Mouse (Mus musculus) embryonic facial prominence, embryonic 11.5 days (tissue): Measurements from ENCODE around the gene Smco2. TPM values are rescaled to one million over a fixed set of nuclear protein-coding genes. Genes with fewer than 3 reads are reported as not detected.

ENCODE experiments used
- ATAC-seq: fragments of 200-750 bp; cut with Nextera tagmentation; replicated peaks from 2 replicates; pipeline ENCODE4 v1.8.0; 2017; ENCODE audit warnings: low read depth; ENCODE audit not compliant: insufficient number of reproducible peaks, low FRiP score, low TSS enrichment
- DNase-seq: peaks from one replicate; pipeline ENCODE4 v3.0.0-alpha.2; 2015; ENCODE audit warnings: low spot score
- H3K27ac ChIP-seq: fragments of 300-500 bp; sonication (generic); replicated peaks from 2 replicates; pipeline ENCODE4 v1.5.1; 2014; ENCODE audit warnings: mild to moderate bottlenecking, low read depth, low read length, control low read depth
- H3K27me3 ChIP-seq: fragments of 300-500 bp; sonication (generic); 2 replicates; pipeline ENCODE4 v1.6.1; 2014; ENCODE audit warnings: mild to moderate bottlenecking, low read length, moderate library complexity, mixed read lengths; ENCODE audit not compliant: control insufficient read depth, insufficient read depth
- H3K36me3 ChIP-seq: fragments of 300-500 bp; sonication (generic); replicated peaks from 2 replicates; pipeline ENCODE4 v1.6.1; 2014; ENCODE audit warnings: low read depth, mild to moderate bottlenecking, low read length, moderate library complexity, mixed read lengths; ENCODE audit not compliant: control insufficient read depth, insufficient read depth
- H3K4me1 ChIP-seq: fragments of 300-500 bp; sonication (generic); 2 replicates; pipeline ENCODE4 v1.6.1; 2014; ENCODE audit warnings: low read length, mixed read lengths; ENCODE audit not compliant: control insufficient read depth, insufficient read depth
- H3K4me2 ChIP-seq: fragments of 300-500 bp; sonication (generic); 2 replicates; pipeline ENCODE4 v1.6.1; 2014; ENCODE audit warnings: low read depth, mild to moderate bottlenecking, control low read depth, low read length, moderate library complexity
- H3K4me3 ChIP-seq: fragments of 300-500 bp; sonication (generic); 2 replicates; pipeline ENCODE4 v1.5.1; 2014; ENCODE audit warnings: low read depth, low read length, control low read depth
- H3K9ac ChIP-seq: fragments of 300-500 bp; sonication (generic); replicated peaks from 2 replicates; pipeline ENCODE4 v1.6.1; 2014; ENCODE audit warnings: mild to moderate bottlenecking, control low read depth, low read length
- H3K9me3 ChIP-seq: fragments of 300-500 bp; sonication (generic); replicated peaks from 2 replicates; pipeline ENCODE4 v1.6.1; 2016; ENCODE audit warnings: mild to moderate bottlenecking, low read length, inconsistent platforms, mixed read lengths; ENCODE audit not compliant: control insufficient read depth
- WGBS: fragments of 180-500 bp; shearing (Covaris S2); extraction: QIAGEN DNeasy Blood & Tissue Kit; methylation state at CpG from one replicate; pipeline ENCODE4 v1.1.7; 2014; 5-methylcytosine and 5-hydroxymethylcytosine counted together
- polyA plus RNA-seq: library from polyadenylated mRNA; unstranded; fragments of >200 nt; fragmentation: Nextera tagmentation; extraction: Ambion mirVana; gene quantifications from 2 replicates; pipeline ENCODE4 v1.2.1, GENCODE M21; 2014

Smco2 gene
- polyA plus RNA-seq, 1 experiment from 2014 or later = not detected

DNA sequence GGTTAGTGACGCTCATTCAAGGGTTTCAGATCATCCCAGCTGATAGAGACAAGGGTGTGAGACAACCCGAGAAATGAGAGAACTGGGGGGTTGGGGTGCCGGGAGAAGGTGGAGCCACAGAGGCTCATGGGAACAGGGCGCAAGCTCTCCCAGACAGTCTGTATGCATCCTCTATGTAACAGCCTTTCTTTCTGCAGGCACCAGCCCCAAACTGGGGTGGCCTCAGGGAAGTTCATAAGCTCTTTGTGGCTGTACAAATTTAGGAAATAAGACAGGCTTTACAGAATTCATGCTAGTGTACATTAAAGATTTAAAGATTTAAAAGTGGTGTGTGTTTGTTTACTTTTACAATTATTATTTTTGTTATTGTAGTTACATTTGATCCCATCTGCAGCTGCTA is 30.4 kb downstream of the Smco2 start:
- no peak overlapping the region for H3K4me2 ChIP-seq
- no peaks in the 10 kb centered on the region for H3K9me3 ChIP-seq
- no peak for DNase-seq

DNA sequence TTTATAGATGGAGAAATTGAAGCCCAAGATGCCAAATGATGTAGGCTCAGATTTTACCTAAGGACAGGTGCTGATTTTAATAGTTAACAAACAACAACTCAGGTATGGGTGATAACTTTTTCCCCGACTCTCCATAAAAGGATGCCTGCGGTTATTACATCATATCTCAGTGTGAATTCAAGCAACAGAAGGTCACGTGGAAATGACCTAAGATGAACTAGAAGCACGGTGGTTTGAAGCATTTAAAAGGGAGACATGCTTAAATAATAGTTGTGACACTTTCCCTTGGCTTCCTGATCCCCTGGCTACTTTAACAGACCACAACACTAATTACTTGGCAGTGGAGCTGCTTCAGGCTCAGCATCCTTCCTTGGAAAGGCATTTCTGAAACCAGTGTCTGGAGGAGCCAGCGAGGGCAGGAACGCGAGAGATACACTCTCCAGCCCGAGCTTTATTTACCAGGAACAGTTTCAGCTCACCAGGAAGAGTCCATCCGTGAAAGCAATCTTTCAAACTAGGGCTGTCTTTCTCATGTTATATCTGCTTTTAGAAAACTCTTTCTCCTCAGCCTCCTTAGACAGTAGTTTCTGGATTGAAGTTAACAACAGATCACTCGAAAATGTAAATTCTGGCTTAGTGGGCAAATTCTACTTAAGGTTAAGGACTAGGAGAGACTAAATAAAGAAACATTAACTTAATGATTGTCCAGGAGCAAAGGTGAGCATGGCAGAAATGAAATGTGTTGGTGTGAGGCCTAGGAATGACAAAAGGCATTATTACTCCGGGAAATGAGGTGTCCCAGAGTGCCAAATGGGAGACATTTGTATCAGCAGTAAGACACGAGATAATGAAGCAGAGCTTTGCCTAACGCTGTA is 32.2 kb downstream of the Smco2 start:
- Histone ChIP-seq H3K4me1 (no peaks in the 10 kb centered on the region), H3K4me3 (no peak overlapping the region), H3K27ac (no peak overlapping the region), H3K4me2 (no peak overlapping the region), H3K36me3 (no peaks in the 10 kb centered on the region), H3K27me3 (no peaks in the 10 kb centered on the region), H3K9me3 (no peaks in the 10 kb centered on the region), H3K9ac (no peak overlapping the region)
- DNase-seq = no peak
- WGBS = 66% methylated on average over 13 of the region's 13 CpGs
- no peak for ATAC-seq

More for the DNA sequence above, 30.4 kb downstream of the Smco2 start:
- 79% methylated on average over 4 of the region's 4 CpGs for WGBS
- Histone ChIP-seq H3K27ac (no peak overlapping the region), H3K9ac (no peak overlapping the region), H3K36me3 (no peaks in the 10 kb centered on the region), H3K4me1 (no peaks in the 10 kb centered on the region), H3K4me3 (no peak overlapping the region), H3K27me3 (no peaks in the 10 kb centered on the region)
- ATAC-seq = no peak

DNA sequence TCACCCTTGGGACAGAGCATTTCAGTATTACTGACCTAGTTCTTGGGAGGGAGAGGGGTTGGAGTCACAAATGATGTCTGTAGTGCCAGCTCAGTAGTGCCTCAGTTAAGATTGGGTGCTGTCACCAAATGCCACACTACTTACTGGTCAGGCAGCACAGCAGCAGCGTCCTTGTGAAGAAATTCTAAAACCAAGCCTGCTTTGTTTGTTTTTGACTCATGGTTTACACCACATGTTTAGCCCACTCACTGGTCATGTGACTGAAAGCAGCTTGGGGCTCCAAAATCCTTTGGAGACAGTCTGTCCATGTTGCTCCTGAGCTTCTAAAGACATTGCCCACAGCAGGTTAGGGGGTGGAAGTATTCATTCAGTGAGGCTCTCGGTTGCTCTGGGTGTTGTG is 33.5 kb downstream of the Smco2 start:
- Histone ChIP-seq H3K4me3 (no peak overlapping the region), H3K27ac (no peak overlapping the region), H3K27me3 (no peaks in the 10 kb centered on the region), H3K4me1 (no peaks in the 10 kb centered on the region), H3K9ac (no peak overlapping the region), H3K9me3 (no peaks in the 10 kb centered on the region), H3K36me3 (no peaks in the 10 kb centered on the region), H3K4me2 (no peak overlapping the region)
- DNase-seq (no peak), ATAC-seq (no peak)
- 69% methylated on average over 2 of the region's 2 CpGs for WGBS

DNA sequence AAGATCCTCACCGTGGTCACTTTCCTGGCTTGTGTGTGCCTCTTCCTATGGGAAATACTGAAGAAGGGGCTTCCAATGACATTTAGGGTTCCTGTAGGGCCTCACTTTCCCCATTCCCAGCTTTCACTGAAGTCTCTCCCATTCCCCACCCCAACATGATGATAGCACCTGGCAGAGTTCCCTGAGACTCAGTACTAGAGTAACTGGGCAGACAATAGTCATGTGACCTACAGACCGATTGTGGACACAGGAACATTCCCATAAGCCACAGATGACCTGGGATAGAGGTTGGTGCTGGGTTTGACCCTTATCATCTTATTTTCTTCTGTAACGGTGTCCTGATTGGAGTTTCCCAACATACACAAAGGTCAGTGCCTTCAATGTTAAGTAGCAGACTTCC is 34.3 kb downstream of the Smco2 start:
- Histone ChIP-seq H3K27me3 (no peaks in the 10 kb centered on the region), H3K27ac (no peak overlapping the region), H3K4me2 (no peak overlapping the region), H3K9me3 (no peaks in the 10 kb centered on the region), H3K4me1 (no peaks in the 10 kb centered on the region), H3K36me3 (no peaks in the 10 kb centered on the region), H3K9ac (no peak overlapping the region), H3K4me3 (no peak overlapping the region)
- DNase-seq (no peak), ATAC-seq (no peak)
- 81% methylated on average over 3 of the region's 3 CpGs for WGBS

DNA sequence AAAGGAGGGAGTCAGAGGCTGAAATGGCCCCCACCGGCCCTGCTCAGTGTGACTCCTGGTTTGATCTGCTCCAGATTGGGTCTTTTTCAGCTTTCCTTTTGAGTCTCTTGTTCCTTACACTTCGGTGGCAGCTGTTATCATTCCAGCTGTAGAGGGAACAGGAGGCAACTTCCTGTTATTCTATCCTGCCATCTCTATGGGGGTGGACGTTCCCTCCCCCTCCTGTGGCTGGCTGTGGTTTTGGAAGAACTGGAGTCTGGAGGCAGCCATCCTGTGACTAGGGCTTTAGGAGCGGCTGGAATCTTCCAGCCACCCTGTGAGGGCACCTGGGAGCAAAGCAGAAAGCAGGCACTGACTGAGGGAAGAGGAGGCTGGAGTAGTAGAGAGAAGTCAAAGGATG is 34.9 kb downstream of the Smco2 start:
- Histone ChIP-seq H3K9me3 (no peaks in the 10 kb centered on the region), H3K4me3 (no peak overlapping the region), H3K36me3 (no peaks in the 10 kb centered on the region), H3K9ac (no peak overlapping the region), H3K4me1 (peaks cover 3% of the 10 kb centered on the region; the same call in 1 of the 2 replicates), H3K27me3 (no peaks in the 10 kb centered on the region), H3K27ac (no peak overlapping the region), H3K4me2 (no peak overlapping the region)
- ATAC-seq (no peak), DNase-seq (peak; percentile 26)
- 22% methylated on average over 4 of the region's 4 CpGs for WGBS

DNA sequence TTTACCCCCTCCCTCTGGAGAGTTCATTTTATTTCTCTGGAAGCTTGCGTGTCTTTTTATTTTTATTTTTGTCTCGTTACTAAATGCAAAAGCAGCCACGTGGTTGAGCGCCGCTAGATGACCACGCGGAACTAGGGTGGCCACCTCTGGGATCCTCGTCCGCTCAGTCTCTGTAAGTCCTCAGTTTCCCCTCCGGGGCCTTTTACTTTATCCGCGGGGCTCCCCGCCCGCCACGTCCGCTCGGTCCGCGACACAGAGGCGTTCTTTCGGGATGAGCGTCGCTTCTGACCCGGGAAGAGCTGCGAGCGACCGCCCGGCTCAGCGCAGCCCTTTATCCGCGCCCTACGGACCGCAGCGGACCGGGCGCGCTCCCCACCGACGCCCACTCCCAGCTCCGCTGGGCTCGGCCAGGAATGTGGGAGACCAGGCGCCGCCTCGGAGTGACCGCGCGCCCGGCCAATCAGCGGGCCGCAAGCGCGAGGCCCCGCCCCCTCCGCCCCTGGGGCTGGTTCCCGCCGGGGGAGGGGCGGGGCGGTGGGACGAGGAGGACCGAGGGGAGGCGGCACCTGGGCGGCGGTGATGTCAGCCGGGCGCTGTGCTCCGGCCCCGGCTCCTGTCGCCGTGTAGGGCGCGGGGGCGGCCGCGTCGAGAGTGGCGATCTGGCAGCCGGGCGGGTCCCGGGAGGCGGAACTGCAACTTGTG is 38.2 kb downstream of the Smco2 start, which contains the start of gene Ppfibp1:
TSS of gene Ppfibp1 (plus strand) at position 530 of the 702 bp plus-strand sequence.
- peak within 1 kb of the TSS; percentile 68 for H3K4me3 ChIP-seq
- ATAC-seq = peak; percentile 91
- peak; percentile 96 for DNase-seq
- peak within 1 kb of the TSS; percentile 65 for H3K9ac ChIP-seq
- H3K9me3 ChIP-seq = no peaks in the 10 kb centered on the region
- under 1% methylated on average over 75 of the region's 80 CpGs for WGBS
- H3K27me3 ChIP-seq = no peaks in the 10 kb centered on the region
- peaks cover 5% of the 10 kb centered on the region for H3K4me1 ChIP-seq
- peak within 1 kb of the TSS; percentile 49; the same call in 1 of the 2 replicates for H3K27ac ChIP-seq
- H3K36me3 ChIP-seq = no peaks in the 10 kb centered on the region
- H3K4me2 ChIP-seq = peak within 1 kb of the TSS; percentile 33

DNA sequence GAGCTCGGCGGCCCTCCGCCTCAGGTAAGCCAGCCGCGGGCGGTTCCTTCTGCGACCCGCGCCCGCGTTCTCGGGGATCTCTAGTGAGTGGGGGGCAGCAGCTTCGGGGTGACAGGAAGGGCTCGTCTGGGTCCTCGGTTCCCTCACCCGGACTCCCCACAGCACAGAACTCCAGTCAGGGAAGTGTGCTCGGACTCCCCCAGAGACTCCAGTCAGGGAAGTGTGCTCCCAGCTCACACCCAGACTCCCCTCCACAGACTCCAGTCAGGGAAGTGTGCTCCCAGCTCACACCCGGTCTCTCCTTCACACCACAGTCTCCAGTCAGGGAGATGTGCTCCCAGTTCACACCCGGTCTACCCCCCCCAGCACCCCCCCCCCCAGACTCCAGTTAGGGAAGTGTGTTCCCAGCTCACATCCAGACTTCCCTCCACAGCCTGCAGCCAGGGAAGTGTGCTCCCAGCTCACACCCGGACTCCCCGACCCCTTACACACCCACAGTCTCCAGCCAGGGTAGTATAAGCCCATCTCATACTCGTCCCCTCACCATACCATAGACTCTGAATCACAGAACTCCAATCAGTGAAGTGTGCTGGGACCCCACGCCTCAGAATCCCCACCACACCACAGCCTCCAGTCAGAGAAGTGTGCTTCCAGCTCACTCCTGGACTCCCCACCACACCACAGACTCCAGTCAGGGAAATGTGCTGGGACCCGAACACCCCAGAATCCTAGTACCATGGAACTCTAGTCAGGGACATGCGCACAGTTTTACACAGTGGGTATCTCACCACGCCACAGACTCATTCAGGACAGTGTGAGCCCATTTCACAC is 39.0 kb downstream of the Smco2 start:
- H3K27ac ChIP-seq = peak overlapping the region; percentile 49; the same call in 1 of the 2 replicates
- DNase-seq (no peak), ATAC-seq (peak; percentile 63)
- H3K9me3 ChIP-seq = no peaks in the 10 kb centered on the region
- H3K36me3 ChIP-seq = no peaks in the 10 kb centered on the region
- peak overlapping the region; percentile 65 for H3K9ac ChIP-seq
- H3K4me3 ChIP-seq = peak overlapping the region; percentile 68
- peak overlapping the region; percentile 33 for H3K4me2 ChIP-seq
- WGBS = 8% methylated on average over 19 of the region's 26 CpGs
- H3K27me3 ChIP-seq = no peaks in the 10 kb centered on the region
- H3K4me1 ChIP-seq = peaks cover 5% of the 10 kb centered on the region
